Mouse (Mus musculus): ENCODE measurements around the gene Iqce. TPM values are rescaled to one million over a fixed set of nuclear protein-coding genes. Genes with fewer than 3 reads are reported as not detected.
A peak's percentile ranks its signal among the peaks of the same experiment; 100 is the strongest.

The Iqce gene
- polyA plus RNA-seq, 1 experiment = 49.9 TPM

GRCm38 (mm10) chr5:140619151-140619771 lies 82.9 kb downstream of the Iqce start:
- peak; percentile 88 for DNase-seq (ENCODE audit: low read depth)
- no peak for TF ChIP-seq POLR2A (IDR thresholded peaks at IDR 0.05; ENCODE audit: borderline replicate concordance, extremely low read depth, insufficient read depth, insufficient read length, poor library complexity, severe bottlenecking)
- peak; percentile 92 for TF ChIP-seq CTCF (IDR thresholded peaks at IDR 0.05; ENCODE audit: borderline replicate concordance, extremely low read depth, insufficient read depth, insufficient read length)

- no peak for DNase-seq (ENCODE audit: low read depth)
- TF ChIP-seq CTCF (IDR thresholded peaks at IDR 0.05; ENCODE audit: borderline replicate concordance, extremely low read depth, insufficient read depth, insufficient read length) (no peak), POLR2A (IDR thresholded peaks at IDR 0.05; ENCODE audit: borderline replicate concordance, extremely low read depth, insufficient read depth, insufficient read length, poor library complexity, severe bottlenecking) (no peak)
Observed at GRCm38 (mm10) chr5:140617714-140618113, 84.5 kb downstream of the Iqce start.

- no peak for TF ChIP-seq POLR2A (IDR thresholded peaks at IDR 0.05; ENCODE audit: borderline replicate concordance, extremely low read depth, insufficient read depth, insufficient read length, poor library complexity, severe bottlenecking)
- TF ChIP-seq CTCF (IDR thresholded peaks at IDR 0.05; ENCODE audit: borderline replicate concordance, extremely low read depth, insufficient read depth, insufficient read length) = no peak
- DNase-seq (ENCODE audit: low read depth) = no peak
Observed at GRCm38 (mm10) chr5:140616691-140617090, 85.5 kb downstream of the Iqce start.

- TF ChIP-seq CTCF (IDR thresholded peaks at IDR 0.05; ENCODE audit: borderline replicate concordance, extremely low read depth, insufficient read depth, insufficient read length) (no peak), POLR2A (IDR thresholded peaks at IDR 0.05; ENCODE audit: borderline replicate concordance, extremely low read depth, insufficient read depth, insufficient read length, poor library complexity, severe bottlenecking) (no peak)
- DNase-seq (ENCODE audit: low read depth) = no peak
Observed at GRCm38 (mm10) chr5:140616110-140616503, 86.1 kb downstream of the Iqce start.

DNA sequence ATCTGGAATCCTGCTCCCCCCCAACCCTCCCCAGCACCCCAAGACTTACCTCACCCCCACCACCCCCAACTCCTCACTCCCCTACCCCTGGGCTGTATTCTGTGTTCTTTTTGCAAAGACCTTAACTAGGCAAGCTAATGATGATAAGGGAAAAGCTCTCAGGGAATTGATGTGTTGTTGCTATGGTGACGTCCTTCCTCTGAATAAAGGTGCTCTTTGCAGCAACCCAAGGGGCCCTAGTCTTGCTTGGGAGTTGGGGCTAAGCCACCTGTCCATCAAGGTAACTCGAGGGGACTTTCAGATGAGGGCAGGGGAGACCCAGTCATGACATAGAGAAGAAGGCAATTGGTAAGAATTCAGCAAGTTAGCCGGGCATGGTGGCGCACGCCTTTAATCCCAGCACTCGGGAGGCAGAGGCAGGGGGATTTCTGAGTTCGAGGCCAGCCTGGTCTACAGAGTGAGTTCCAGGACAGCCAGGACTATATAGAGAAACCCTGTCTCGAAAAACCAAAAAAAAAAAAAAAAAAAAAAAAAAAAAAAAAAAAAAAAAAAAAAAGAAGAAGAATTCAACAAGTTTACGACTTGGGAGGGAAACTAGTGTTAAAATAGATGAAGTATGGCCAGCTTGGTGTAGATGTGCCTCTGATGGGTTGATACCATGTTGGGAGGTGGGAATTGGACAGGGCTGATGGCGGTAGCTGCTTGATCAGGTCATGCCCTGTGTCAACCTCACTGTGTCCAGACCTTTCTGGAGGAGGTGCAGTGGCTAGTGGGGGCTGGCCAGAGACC lies 86.7 kb downstream of the Iqce start:
- TF ChIP-seq POLR2A (IDR thresholded peaks at IDR 0.05; ENCODE audit: borderline replicate concordance, extremely low read depth, insufficient read depth, insufficient read length, poor library complexity, severe bottlenecking) = no peak
- no peak for TF ChIP-seq CTCF (IDR thresholded peaks at IDR 0.05; ENCODE audit: borderline replicate concordance, extremely low read depth, insufficient read depth, insufficient read length)
- peak; percentile 60 for DNase-seq (ENCODE audit: low read depth)

DNA sequence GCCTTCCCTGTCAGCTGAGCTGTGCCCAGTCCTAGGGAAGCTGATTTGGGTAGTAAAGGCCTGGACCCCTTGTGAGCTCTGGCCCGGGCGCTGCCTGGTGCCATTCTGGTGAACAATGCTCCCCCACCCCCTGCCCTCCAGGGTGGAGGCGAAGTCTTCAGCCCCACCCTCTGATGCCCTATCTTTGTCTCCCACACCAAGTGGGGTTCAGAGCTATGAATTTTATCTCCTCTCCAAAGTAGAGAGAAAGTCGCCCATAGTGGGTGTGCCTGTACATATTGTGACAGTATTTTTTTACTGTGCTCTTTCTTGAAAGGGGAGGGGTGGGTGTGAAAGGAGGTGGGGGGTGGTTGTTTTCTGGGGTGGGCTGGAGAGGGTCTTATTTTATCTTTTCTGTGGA lies 87.3 kb downstream of the Iqce start:
- TF ChIP-seq CTCF (IDR thresholded peaks at IDR 0.05; ENCODE audit: borderline replicate concordance, extremely low read depth, insufficient read depth, insufficient read length) (no peak), POLR2A (IDR thresholded peaks at IDR 0.05; ENCODE audit: borderline replicate concordance, extremely low read depth, insufficient read depth, insufficient read length, poor library complexity, severe bottlenecking) (no peak)
- DNase-seq (ENCODE audit: low read depth) = no peak

GRCm38 (mm10) chr5:140614141-140614540 lies 88.0 kb downstream of the Iqce start:
- DNase-seq (ENCODE audit: low read depth) = no peak

GRCm38 (mm10) chr5:140612191-140612590 lies 90.0 kb downstream of the Iqce start:
- TF ChIP-seq POLR2A (IDR thresholded peaks at IDR 0.05; ENCODE audit: borderline replicate concordance, extremely low read depth, insufficient read depth, insufficient read length, poor library complexity, severe bottlenecking) (no peak), CTCF (IDR thresholded peaks at IDR 0.05; ENCODE audit: borderline replicate concordance, extremely low read depth, insufficient read depth, insufficient read length) (no peak)
- DNase-seq (ENCODE audit: low read depth) = no peak

More at GRCm38 (mm10) chr5:140614141-140614540, 88.0 kb downstream of the Iqce start:
- TF ChIP-seq CTCF (IDR thresholded peaks at IDR 0.05; ENCODE audit: borderline replicate concordance, extremely low read depth, insufficient read depth, insufficient read length) = no peak
- TF ChIP-seq POLR2A (IDR thresholded peaks at IDR 0.05; ENCODE audit: borderline replicate concordance, extremely low read depth, insufficient read depth, insufficient read length, poor library complexity, severe bottlenecking) = no peak

Other genes starting within 250 kb of the Iqce start
- gene Chst12, start 196.8 kb downstream of the Iqce start, polyA plus RNA-seq (2012; rRNA removed) = 9.5 and 15.7 TPM in 2 replicates
- gene Grifin, start 137.3 kb downstream of the Iqce start, polyA plus RNA-seq (2012; rRNA removed) = 0.26 and 0.32 TPM in 2 replicates
- 55.8 and 73.4 TPM in 2 replicates for gene Lfng, start 95.1 kb downstream of the Iqce start, polyA plus RNA-seq (2012; rRNA removed)
- gene Ttyh3, start 53.3 kb downstream of the Iqce start, polyA plus RNA-seq (2012; rRNA removed) = 164 and 280 TPM in 2 replicates
- gene Brat1, start 2.6 kb upstream of the Iqce start, polyA plus RNA-seq (2012; rRNA removed) = 28.6 and 34.3 TPM in 2 replicates
- 3.2 and 3.5 TPM in 2 replicates for gene Amz1, start 21.7 kb upstream of the Iqce start, polyA plus RNA-seq (2012; rRNA removed)
- gene Gna12, start 128.1 kb upstream of the Iqce start, polyA plus RNA-seq (2012; rRNA removed) = 96.8 and 122 TPM in 2 replicates